Mouse (Mus musculus) lung, postnatal 0 days (tissue): ENCODE measurements at regions not wholly inside any gene's neighbourhood (a gene's known extent, or its start where the extent isn't known, plus 50 kb on each side); places are given as distances from the start of the nearest gene placed in this dataset.

Experiments
- CTCF ChIP-seq: IDR thresholded peaks from 2 replicates; pipeline ENCODE4 v1.5.1; 2016; ENCODE audit warnings: antibody characterized with exemption, mild to moderate bottlenecking
- EP300 ChIP-seq: IDR thresholded peaks from 2 replicates; pipeline ENCODE4 v1.6.1; 2016; ENCODE audit warnings: antibody characterized with exemption, mild to moderate bottlenecking, control low read depth

DNA sequence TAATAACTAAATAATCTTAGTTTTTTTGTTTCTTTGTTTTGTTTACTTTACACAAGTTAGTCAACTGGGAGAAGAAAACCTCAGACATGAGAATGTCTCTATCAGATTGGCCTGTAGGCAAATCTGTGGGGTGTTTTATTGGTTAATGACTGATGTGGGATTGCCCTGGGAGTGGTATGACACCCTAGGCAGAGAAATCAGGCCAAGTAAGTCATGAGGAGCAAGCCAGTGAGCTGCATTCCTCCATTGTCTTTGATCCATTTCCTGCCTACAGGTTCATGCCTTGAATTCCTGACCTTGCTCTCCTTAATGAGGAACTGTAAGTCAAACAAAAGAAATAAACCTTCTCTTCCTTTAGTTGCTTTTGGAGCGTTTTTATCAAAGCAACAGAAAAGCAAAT, 111.5 kb downstream of the Cpeb2 start:
- TF ChIP-seq CTCF (no peak), EP300 (no peak)
